Mouse (Mus musculus) induced T-regulatory cell, adult 2 months (primary cell): ENCODE measurements around the gene Asb18.

Experiments used
- DNase-seq: peaks from one replicate; pipeline ENCODE4 v3.0.0-alpha.2; 2012; ENCODE audit warnings: low read depth

Gene Asb18

DNA sequence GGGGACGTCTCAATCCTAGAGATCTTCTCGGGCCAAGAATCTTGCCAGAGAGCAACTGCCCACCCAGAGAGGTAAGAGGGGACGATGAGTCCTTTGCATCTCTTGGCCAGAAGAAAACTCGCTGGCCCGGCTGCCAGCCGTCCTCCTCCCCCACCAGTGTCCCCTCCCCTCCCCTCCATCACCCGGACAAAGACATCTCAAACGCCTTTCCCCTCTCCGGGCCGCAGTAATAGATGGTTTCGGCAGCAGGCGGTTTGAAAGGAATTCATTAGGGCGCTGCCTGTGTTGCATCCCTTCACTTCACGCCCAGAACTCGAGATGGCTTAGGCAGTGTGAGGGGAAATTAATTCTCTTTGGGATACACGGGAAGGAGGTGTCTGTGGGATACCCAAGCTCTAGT lies 81.8 kb downstream of the Asb18 start:
- no peak for DNase-seq

DNA sequence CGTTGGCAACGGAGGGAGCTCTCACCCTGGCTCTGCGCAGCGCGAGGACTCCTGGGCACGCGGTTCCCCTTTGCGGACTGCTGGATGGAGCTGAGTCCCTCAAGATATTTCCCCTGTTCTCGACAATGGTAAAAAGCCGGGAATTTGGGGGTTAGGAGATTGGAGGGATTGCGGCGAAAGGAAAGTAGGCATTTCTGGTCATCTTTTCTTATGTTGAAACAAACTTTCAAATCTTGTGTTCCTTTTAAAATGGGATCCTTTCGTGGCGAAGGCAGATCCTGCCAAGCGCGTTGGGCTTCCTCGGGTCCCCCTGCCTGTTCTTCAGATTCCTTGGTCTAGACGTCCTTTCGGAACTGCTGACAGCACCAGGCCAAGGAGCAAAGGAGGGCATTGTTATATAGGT lies 82.4 kb downstream of the Asb18 start:
- DNase-seq = no peak

DNA sequence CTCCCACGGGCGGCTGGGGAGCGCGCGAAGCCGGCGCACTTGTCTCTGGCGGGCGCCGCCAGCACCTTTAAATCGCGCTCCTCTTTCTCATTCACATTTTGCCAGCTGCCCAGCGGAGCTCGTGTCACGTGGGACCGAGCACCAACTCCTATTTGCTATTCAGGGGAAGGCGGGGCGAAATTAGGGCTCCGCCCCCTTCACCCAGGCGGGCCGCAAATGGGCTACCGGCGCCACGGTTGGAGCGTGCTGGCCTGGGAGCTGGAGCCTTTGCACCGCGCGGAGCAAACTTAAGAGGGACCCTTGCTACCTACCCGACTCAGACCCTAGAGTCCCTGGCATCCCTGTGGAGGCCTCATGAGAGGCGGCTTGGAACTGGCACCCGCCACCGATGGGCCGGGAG lies 83.3 kb downstream of the Asb18 start, which contains the start of gene Gbx2:
Gene Gbx2, minus strand, starts transcription at position 60 of the 400 bp plus-strand sequence.
- no peak for DNase-seq

DNA sequence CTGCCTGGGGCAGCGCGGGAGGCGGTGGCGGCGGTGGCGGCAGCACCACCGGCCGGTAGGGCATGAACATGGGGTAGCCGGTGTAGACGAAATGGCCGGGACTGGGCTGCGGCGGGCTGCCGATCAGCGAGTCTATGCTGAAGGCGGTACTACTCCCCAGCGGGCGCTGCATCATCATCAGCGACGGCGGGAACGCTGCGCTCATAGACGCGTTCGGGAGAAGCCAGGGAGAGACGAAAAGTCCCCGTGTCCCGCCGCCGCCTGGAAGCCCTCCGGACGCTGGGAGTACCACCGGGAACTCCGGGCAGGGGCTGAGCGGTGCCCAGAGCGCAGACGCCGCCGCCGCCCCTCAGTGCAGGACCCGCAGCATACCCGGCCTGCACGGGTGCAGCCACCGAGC lies 83.9 kb downstream of the Asb18 start:
- DNase-seq = no peak

DNA sequence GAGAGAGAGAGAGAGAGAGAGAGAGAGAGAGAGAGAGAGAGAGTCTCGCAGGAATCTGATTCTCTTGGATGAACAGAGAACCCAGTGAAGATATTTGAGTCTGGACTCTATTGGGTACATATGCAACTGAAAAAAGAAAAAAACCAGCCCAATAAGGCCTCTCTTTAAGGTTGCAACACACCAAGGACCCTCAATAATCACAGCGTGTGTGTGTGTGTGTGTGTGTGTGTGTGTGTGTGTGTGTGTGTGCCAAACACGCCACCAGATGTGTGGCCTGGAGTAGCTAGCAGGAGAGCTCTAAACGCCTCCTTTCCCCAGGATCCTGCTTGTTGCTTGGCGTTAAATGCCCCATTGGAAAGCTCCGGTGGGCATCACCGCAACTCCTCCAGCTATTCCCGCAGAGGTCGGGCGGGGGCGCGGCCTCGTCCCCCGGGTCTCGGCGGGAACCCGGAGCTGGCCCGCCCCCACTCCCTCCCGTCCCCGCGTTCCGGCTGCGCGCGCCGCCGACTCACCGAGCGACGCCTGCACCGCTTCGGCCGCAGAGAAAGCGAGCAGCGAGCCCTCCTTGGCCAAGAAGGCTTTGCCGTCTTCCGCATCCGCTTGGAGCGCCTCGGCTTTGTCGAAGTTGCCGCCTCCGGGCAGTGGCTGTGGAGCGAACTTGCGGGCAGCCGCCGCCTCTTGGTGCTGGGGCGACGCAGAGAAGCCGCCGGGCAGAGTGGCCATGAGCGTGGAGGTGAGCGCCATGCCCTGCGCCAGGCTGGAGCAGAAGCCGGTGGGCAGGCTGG lies 84.6 kb downstream of the Asb18 start:
- no peak for DNase-seq

DNA sequence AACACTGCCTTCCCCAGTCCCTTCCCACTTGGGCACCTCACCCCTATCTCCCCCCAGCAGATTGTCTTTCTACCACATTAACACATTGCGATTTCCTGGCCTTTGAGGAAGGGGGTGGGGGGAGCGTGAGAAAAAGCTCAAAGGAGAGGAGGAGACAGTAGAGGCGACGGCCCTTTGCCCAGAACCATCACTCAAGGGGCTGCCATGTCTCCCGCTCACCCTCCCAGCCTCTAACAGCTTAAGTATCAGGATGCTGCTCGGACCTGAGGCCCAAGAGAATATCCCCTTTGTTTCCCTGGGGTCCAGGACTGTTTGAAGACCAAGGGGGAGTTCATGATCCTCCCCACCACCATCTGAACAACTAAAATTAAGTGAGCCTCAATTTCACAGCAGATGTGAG lies 85.3 kb downstream of the Asb18 start:
- no peak for DNase-seq

DNA sequence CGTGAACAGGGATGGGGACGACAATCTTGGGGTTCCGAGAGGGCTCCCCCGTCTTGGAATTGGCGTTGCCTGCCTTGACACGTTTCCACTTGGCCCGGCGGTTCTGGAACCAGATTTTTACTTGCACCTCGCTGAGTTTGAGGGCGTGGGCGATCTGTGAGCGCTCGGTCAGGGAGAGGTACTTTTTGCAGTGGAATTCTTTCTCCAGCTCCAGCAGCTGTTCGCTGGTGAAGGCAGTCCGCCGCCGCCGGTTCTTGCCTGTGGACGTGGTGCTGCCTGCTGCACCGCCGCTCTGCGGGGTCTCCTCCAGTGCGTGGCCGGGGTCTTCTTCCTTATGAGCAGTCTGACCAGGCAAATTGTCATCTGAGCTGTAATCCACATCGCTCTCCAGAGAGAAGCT lies 85.8 kb downstream of the Asb18 start:
- no peak for DNase-seq

DNA sequence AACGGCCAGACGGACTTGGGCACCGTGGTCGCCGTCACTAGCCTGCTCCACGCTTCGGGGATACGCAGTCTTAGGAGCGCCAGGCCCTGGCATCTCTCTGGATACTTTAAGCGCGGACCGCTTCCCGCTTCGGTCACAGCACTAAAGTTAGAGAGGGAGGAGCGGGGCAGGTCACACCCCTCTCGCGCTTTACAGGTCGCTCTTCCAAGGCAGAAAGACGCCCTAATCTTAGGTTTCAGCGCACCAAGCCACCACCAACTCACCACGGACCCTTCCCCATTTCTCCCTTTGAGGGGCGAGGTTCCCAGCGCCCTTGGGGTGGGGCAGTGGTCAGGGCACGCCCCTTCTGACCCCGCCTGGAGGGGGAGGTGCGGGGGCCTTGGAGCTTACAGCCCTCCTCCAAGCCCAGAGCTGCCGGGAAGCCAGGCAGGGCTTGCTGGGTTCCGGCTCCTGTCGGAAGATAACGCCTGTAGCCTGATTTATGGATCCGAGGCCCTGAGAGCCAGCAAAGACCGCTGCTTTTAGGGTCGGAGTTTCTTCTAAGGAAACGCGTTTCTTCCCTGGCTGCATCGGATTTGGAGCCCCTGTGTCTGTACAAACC lies 87.3 kb downstream of the Asb18 start:
- DNase-seq = no peak

DNA sequence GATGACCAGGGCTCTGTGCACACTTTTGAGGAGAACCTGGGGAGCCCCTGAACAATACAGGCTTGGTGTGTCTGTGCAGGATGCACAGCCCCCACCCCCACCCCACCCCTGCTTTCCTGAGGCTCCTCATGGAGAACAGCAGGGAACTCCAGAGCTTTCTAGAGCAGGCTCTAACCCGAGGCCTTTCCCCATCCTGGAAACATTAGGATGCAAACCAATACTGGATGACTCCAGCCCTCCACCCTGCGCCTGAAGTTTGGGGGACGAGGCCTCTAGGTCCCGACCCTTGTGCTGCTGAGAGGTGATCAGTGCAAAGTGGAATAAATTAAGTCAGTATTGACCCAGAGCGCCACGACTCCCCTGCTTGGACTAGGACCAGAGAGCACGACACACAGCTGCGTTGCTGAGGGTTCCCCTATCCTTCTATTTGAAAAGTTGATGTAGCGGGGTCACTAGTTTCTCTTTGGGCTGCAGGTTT lies 87.8 kb downstream of the Asb18 start:
- DNase-seq = no peak

DNA sequence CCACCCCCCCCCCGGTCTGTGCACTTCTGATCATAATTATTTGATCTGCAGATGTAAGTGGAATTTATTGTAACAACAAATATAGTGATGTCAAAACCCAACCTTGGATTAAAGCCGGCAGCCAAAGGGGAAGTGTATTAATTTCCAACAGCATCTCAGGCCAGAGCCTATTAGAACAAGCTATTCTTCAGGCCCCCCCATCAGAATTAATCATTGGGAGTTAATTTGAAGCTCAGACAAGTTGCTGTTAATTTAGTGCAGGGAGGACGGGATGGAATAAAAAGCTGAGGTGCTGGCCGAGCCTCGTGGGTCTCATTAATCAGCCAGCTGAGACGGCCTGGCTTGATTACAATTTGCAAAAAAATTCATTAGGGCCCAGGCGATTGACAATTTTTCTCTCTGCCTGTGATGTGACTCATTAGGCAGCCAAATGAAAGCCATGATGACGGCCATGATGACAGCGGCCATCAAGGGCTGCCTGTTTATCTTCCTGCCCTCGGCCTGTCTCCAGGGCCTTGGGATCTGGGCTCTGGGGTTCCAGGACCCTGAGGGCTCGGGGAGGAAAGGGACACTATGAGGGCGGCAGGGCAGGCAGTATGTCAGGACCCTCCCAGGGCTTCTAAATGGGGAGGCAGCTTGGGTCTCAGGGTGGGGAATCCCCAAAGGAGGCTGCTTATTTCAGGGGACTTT lies 88.8 kb downstream of the Asb18 start:
- DNase-seq = no peak

DNA sequence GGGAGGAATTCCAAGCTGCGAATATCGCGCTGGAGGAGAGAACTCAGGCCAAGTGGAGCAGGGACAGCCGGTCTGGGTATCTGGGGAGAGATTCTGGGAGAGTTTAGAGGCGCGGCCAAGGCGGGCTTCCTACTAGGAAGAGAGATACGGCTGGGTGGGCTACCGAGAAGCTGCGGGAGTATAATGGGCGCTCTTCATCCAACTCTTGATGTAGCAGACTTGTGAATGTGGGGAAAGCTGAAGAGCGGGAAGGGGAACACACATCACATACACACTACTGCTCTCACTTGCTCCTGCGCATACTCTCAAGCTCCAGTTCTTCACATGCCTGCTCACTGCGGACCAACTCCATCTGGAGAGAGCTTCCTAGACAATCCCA lies 90.8 kb downstream of the Asb18 start:
- no peak for DNase-seq

DNA sequence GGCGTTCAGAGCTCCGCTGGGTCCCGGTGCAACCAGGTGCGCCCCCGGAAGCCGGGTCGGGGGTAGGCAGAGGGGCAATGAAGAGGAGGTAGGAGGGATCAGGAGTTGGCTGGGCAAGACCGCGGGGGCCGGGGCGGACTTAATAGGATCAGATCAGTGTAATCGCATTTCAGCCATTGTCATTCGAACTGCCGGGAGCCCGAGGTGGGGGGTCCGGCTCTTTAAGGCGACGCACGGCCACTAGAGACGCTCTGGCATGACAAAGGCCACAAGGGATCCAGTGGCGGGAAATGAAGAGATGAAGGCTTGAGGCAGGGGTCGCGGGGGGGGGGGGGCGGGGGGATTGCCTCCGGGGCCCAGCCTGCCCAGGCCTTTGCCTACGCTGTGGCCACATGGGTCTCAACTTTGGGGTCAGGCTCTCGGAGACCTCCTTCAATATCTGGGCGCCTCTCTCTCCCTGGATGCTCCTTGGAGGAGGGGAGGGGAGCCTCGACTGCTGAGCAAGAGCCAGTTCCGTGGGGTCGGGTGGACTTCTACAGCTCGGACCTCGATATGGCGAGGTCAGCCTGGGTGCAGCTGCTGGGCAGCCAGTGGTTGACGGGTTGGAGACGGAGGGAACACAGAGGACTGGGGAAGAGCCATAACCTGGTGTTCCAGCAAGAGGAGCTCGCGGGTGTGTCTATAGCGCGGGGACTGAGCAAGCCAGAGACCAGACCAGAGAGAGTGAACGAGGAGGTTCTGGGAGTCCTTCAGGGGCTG lies 91.4 kb downstream of the Asb18 start:
- no peak for DNase-seq

DNA sequence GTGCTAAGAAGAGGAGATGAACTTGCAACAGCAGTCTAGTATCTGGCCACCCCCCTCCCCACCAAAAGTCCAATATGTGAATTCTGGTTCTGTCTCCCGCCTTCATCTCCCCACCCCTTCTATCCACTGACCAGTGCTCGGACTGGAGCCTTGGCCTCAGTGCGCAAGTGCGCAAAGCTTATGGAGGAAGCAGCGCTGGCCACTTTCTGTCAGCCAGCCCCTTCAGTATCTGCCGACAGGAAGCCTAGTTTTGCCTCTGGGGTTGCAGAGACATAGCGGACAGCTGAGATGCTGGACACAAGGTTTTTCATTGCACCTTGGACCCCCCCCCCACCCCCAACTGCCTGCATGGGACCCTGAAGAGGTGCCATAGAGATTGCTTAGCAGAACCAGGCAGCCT lies 92.2 kb downstream of the Asb18 start:
- DNase-seq = no peak

DNA sequence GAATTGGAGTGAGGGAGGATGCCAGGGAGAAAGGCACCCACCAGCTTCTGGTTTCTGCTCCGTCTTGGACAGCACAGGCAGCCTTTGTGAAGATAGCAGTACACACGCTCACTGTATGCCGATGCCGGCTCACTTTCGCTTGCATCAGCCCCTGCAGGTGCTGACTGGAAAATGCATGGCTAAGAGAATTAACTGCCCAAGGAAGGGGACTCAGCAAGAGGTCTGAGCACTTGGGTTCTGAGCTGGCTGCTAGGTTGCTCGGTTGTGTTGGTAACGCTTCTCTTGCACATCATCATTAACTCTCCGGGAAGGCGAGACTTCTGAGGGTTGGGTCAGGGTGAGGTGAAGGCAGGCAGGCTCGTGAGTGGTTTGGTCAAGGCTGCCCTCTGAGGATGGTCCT lies 92.7 kb downstream of the Asb18 start:
- DNase-seq = no peak

DNA sequence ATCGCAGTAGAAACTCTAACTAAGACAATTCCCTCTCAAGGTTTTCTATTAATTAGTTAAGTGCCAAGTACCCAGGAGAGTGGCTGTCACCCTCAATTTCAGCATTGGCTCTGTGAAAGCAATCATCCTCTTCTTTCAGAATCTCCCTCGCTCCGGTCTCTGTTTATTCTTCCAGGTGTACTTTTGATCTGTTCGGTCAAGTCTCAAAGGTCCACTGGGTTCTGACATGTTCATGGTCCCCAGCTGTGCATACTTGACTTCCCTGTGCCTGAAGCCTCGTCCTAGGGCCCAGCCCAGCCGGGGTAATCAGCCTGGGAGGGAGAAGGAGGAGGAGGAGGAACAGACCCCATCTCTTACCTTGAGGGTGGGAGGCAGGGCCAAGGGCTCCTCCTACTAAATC lies 95.3 kb downstream of the Asb18 start:
- DNase-seq = no peak

DNA sequence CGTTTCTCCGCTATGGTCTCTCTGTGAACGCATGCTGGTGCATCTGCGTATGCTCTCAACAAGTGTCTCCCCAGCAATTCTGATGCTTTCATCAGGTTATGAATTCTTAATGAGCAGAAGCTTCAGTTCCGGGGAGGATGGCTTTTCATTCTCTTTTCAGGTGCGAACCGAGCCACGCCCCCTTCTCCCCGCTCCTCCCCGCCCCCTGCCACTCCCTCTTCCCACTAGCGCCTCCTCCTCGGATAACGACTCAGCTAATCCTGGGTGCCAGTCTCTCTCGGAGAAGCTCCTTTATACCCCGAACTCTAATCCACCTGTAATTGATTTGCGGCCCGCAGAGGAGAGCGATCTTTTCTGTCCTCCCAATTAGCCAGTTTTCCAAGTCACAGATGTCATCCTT lies 96.4 kb downstream of the Asb18 start:
- DNase-seq = no peak

DNA sequence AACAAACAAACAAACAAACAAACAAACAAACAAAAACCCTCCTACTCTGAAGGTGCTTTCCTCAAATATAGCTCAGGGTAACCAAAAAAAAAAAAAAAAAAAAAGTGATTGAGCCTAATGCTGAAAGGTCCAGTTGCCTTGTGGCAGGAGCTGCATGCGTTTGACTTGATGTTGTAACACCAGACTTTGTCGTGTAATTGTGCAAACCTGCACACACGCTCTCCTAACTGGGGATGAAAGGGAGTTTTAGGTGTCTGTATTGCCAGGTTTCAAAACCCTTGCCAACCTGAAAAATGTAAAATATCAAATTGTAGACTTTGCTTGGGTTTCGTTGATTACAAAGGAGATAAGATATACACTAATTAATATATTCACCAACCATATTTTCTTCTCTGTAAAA lies 100.9 kb downstream of the Asb18 start:
- no peak for DNase-seq

DNA sequence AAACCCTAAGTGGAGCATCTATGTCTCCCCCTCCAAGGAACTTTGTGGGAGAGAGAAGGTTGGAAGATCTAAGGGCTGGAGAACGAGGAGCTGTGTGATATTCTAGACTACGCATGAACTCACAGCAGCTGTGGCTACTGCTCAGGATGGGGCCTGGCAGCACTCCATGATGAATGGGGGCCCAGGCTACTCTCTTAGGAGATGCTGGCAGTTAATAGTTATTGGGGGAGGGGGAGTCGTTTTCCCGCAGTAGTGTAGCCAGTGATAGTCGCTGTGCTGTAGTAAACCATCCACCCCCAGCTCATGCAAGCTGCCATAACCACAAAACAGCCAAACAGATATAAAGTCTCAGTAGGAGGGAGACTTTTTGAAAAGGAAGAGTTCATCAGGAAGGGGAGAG lies 102.1 kb downstream of the Asb18 start:
- DNase-seq = no peak

DNA sequence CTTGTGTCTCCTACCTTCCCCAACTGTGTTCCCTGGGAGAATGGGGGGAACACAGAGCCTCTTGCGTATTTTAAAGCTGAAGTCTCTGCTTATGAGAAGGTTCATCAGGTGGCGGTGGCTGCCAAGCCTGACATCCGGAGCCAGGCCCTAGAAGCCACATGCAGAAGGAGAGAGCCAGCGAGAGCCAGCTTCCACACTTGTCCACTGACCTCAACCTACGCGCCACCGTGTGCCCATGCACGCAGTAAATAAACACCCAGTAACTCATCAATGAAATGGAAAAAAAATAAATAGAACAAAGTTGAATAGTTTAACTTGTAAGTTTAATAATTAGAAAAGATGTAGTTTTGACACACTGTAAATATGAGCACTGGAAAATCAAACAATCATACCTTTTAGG lies 104.7 kb downstream of the Asb18 start:
- DNase-seq = no peak

DNA sequence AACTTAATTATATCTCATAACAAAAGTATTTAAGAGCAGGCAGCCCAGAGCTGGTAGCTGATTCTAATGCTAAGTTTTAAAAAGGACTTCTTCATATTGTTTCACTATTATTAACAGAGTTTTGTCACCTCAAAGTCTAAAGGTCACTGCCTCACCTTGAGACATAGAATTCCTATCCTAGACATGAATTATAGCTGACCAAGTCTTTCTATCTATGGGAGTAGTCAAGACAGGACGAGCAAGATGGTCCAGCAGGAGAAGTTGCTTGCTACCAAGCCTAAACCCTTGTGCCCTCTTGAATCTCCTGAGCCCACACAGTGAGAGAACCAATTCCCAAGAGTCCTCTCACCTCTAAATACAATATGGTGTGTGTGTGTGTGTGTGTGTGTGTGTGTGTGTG lies 111.8 kb downstream of the Asb18 start:
- DNase-seq = no peak

DNA sequence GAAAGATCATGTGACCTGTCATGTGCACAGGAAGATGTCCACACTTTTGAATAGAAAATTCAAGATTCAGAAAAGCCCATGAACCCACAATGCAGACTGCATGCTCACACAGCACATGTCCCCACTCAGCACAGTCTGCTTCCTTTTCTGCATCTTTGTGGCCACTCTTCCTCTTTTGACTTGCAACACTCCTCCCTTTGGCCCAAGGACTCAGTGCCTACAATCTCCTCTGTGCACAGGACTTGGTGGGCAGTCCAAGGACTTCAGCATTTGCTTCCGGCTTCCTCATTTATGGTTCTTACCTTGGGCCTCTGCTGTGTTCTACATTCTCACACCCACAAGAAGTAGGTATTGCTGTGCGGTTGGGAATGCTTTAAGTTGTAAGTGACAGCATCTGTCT lies 112.2 kb downstream of the Asb18 start:
- DNase-seq = no peak

DNA sequence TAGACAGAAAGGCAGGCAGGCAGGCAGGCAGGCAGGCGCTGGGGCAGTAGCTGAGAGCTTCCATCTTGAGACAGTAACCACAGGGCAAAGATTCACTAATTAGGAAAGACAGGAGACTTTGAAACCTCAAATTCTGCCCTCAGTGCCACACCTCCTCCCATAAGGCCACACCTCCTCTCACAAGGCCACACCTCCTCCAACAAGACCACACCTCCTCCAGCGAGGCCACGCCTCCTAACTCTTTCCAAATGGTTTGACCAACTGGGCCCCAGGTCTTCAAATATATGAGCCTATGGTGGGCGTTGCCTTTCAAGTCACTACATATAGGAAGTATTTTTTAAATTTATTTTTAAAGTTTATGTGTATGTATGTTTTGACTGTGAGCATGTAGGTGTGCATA lies 113.1 kb downstream of the Asb18 start:
- DNase-seq = no peak
